Mouse (Mus musculus) spleen, postnatal 4 days (tissue): ENCODE data around the gene Dhx32.
A peak's percentile ranks its signal among the peaks of the same experiment; 100 is the strongest.

Experiments used
- DNase-seq, 2 experiments: peaks; one replicate each; pipeline ENCODE4 v3.0.0; 2022; ENCODE audit warnings: low spot score in 2 of 2

The Dhx32 gene

GRCm38 (mm10) chr7:133768517-133768916 is 14.0 kb downstream of the Dhx32 start:
- DNase-seq = peak in 1 of 2 experiments; percentile 19

- peak in 1 of 2 experiments; percentile 47 for DNase-seq
Measured at GRCm38 (mm10) chr7:133768027-133768426, 14.5 kb downstream of the Dhx32 start.

- DNase-seq = peak in 1 of 2 experiments; percentile 51
Measured at GRCm38 (mm10) chr7:133765849-133766243, 16.7 kb downstream of the Dhx32 start.

- DNase-seq = peak in 1 of 2 experiments; percentile 47
Measured at GRCm38 (mm10) chr7:133765240-133765848, 17.2 kb downstream of the Dhx32 start.

GRCm38 (mm10) chr7:133764425-133764824 is 18.1 kb downstream of the Dhx32 start:
- peak in 1 of 2 experiments; percentile 51 for DNase-seq

GRCm38 (mm10) chr7:133762696-133763095 is 19.8 kb downstream of the Dhx32 start:
- DNase-seq = peak in 1 of 2 experiments; percentile 34

GRCm38 (mm10) chr7:133759611-133760353 is 22.7 kb downstream of the Dhx32 start:
- no peak for DNase-seq

- no peak for DNase-seq
Measured at GRCm38 (mm10) chr7:133758716-133759115, 23.8 kb downstream of the Dhx32 start.

GRCm38 (mm10) chr7:133757961-133758455 is 24.5 kb downstream of the Dhx32 start:
- DNase-seq = no peak

GRCm38 (mm10) chr7:133751163-133751562 is 31.4 kb downstream of the Dhx32 start:
- no peak for DNase-seq

GRCm38 (mm10) chr7:133750666-133751065 is 31.9 kb downstream of the Dhx32 start:
- no peak for DNase-seq

GRCm38 (mm10) chr7:133748753-133749152 is 33.8 kb downstream of the Dhx32 start:
- DNase-seq = no peak

GRCm38 (mm10) chr7:133747372-133747771 is 35.2 kb downstream of the Dhx32 start:
- no peak for DNase-seq

- no peak for DNase-seq
Measured at GRCm38 (mm10) chr7:133744701-133745100, 37.8 kb downstream of the Dhx32 start.

- DNase-seq = no peak
Measured at GRCm38 (mm10) chr7:133744209-133744608, 38.3 kb downstream of the Dhx32 start.

GRCm38 (mm10) chr7:133743611-133744010 is 38.9 kb downstream of the Dhx32 start:
- DNase-seq = no peak

- DNase-seq = no peak
Measured at GRCm38 (mm10) chr7:133742530-133743325, 39.8 kb downstream of the Dhx32 start.

- DNase-seq = no peak
Measured at GRCm38 (mm10) chr7:133740558-133740957, 42.0 kb downstream of the Dhx32 start.

- DNase-seq = no peak
Measured at GRCm38 (mm10) chr7:133731971-133732645, 50.4 kb downstream of the Dhx32 start.

- no peak for DNase-seq
Measured at GRCm38 (mm10) chr7:133730324-133731191, 52.0 kb downstream of the Dhx32 start.

GRCm38 (mm10) chr7:133729351-133729750 is 53.2 kb downstream of the Dhx32 start:
- no peak for DNase-seq
